Mouse (Mus musculus) CD4-positive helper T cell, adult 2 months (primary cell): ENCODE results near the gene Uggt1.

Experiments used
- DNase-seq: peaks from one replicate; pipeline ENCODE4 v3.0.0-alpha.2; 2012; ENCODE audit warnings: low read depth, missing footprints, low spot score

Uggt1 gene

DNA sequence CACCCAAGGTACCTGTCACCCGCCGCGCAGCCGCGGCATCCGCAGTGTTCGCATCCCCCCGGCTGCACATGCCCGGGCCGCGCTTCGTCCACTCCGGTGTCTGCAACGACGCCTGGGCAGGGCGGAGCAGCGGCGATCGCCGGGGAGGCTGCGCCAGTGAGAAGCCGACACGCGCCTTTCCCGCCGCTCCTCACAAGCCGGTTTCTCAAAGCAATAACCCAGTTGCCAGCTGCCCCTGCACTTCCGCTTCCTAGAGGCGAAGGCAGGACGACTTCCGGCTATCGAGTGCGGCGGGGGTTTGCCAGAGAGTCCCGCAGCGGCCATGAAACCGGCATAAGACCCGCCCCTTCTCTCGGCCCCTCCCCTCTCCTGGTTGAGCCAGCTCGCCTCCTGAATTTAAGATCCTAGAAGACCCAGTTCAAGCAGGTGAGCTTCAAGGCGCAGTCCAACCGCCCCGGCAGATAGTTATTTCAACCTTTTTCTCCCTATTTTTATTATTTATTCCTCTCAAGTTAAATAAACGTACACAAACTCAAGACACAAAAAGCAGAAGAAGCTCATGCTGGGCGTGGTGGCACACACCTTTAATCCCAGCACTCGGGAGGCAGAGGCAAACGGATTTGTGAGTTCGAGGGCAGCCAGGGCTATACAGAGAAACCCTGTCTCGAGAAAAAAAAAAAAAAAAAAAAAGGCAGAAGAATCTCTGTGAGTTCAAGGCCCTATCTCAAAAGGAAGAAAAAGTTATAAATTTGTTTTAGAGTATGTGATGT is at the start of gene Uggt1:
TSS of gene Uggt1 (minus strand) at position 663 of the 770 bp plus-strand sequence.
- peak; percentile 91 for DNase-seq

DNA sequence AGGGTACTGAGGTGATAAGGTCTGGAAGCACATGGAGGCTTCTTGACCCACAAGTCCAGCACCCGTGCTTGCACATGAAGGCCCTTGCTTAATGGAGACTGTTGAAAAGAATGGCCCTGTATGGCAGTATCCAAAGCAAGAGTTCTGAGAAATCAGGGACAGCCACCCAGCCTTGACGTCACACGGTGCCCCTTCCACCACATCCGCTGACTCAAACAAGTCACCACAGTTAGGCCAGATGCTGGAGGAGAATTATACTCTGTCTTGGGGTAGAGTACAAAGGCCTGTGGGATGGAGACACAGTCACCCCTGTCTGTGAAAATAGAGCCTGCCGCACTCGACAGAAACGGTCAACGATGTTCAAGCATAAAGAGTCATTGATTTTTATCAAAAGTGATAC is 49.0 kb upstream of the Uggt1 start:
- peak; percentile 86 for DNase-seq

- DNase-seq = peak; percentile 59
These were observed 37.3 kb upstream of the Uggt1 start for GRCm38 (mm10) chr1:36281849-36282248.

- no peak for DNase-seq
These were observed 36.4 kb upstream of the Uggt1 start for GRCm38 (mm10) chr1:36280938-36281337.

DNA sequence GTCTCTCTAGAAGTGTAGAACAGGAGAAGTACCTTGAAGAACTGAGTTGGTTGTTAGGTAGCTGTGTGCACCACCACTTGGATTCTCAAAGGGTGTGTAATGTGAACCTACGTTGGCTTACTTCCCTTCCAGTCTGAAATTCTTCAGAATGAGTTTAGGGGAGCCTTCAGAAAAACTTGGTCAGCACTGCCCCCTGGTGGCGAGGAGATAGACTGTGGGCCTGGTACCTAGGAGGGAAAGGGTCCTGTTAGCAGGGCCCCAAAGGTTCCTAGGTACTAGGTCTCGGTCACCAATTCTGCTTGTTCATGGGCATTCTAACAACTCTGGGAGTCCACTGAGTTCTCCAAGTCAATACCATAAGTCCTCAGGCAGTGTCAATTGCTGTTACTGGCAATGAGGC is 34.7 kb upstream of the Uggt1 start:
- DNase-seq = peak; percentile 85

DNA sequence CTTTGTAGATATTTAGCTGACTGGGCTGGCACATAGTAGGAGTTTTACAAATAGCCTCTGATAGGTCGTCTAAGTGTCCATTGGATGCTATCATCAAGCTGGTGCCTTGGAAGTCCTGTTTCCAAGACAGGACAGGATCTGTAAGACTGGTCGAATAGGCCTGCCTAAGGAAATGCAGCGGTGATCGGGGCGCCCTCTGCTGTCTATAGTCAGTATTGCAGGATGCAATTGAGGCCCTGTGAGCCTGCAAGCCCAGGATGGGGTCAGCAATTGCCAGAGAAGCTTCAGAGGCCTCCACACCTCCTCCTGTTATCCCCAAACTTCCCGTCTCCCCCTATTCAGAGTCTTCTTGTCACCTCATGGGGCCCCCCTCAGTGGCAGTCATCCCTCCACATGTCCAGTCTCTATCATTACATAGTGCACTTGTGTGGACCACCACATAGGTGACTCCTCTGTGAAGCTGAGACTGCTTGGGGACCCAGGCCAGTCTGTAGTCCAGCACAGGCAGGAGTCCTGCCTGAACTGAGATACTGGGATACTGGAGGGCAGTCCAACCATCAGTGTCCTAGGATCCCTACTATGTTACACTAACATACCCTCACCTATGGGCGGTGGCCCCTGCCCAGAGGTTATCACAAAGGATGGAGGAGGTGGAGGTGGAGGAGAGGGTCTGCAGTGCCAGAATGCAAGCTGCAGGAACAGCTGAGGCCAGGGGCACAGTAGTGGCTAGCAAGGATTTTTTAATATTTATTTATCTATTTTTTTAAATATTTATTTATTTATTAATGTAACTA is 32.9 kb upstream of the Uggt1 start:
- peak; percentile 82 for DNase-seq

DNA sequence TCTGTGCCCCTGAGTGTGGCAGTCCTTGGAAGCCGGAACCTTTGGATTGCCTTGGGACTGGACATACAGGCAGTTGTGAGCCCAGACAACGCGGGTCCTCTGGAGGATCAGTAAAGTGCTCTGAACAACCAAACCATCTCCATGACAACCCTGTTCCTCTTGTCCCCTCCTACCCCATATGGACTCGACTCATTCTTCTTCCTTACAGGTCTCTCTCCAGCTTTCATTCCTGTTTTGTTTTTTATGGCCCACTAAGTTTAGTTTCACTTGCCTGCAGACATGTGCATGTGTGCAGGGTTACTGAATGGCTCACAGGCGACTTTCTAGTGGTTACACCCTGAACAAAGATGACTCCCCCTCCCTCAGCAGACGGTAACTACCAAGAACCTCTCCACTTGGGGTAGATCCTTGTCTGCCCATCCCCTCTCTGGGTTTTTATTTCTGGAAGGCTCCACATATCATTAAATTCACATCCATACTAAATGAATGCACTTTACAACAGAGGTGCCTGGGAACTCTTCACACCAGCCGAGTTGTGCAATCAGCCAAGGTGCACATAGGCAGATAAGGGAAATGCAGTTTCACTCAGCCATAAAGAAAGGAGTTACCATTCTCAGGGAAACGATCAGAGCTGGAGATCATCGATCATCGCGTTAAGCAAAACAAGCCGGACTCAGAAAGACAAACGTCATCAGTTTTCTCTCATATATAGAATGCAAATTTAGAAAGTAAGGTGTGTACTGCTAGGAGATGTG is 31.3 kb upstream of the Uggt1 start:
- DNase-seq = peak; percentile 43

GRCm38 (mm10) chr1:36274455-36274854 is 29.9 kb upstream of the Uggt1 start, which contains the start of gene Neurl3:
TSS of gene Neurl3 (minus strand) at chr1:36274679.
- DNase-seq = peak; percentile 71

DNA sequence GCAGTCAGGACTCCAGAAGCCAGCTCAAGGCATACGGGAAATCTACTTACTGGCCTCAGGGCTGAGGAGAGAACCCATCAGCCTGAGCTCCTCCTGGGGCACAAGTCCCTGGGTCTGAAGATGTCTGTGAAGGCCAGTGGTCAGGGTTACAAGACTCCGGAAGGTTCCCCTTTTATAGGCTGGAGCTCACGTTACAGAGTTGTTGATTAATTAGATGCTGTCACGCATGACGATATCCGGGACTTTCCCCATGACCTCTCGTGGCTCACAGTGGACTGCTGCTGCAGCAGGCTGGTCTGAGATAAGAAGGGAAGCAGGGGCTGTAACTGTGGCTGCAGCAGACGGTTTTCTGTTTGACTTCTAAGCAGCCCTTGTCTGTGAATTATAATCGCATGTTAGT is 28.8 kb upstream of the Uggt1 start:
- peak; percentile 85 for DNase-seq

DNA sequence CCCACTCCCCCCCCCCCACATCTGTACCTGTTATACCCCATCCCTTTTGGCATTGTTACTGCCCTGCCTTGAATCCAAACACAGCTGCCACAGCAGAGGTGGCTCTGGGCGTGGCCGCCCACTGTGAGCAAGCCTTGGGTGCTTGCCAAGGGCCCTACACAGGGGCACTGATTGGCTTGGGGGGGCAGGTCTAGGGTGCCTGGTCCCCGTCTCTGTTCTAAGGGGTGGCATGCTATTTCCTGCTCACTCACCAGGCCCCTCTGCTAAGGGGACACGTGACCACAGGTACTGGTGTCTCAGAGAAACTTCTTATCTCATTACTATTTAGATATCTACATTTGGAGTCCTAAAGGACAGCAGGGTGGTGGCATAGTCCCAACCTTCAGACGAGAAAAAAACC is 28.0 kb upstream of the Uggt1 start:
- peak; percentile 77 for DNase-seq

DNA sequence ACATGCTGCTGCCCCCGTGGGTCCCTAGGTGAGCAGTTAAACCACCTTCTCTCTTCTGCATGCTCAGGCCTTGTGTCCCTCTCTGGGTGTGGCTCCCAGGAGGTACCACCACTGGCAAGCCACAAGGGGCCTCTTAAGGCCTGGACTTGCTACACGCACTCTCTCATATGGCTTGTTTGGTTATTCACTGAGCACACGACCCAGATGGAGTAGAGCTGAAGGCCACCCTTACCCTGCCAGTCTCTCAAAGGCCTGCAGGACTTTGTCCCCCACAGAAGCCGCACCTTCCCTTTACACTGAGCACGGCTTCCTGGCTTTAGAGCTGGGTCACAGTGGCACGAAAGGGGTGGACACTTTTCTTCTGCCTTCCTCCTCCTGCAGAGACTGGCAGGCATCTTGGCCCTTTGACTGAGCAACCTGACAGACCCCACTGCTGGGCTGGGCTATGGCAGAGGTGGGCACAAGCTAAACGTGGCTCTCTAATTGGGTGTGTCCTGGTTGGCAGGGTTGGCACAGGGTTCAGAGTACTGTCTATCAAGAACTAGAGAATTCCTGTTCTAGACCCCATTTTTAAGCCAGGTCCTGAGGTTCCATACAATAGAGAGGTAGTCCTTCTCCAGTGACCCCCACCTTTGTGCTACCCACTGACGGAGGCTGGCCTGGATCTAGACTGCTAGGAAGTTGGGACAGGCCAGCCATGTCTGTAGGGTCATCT is 27.2 kb upstream of the Uggt1 start:
- DNase-seq = no peak

- no peak for DNase-seq
These were observed 26.1 kb upstream of the Uggt1 start for GRCm38 (mm10) chr1:36270666-36271065.

GRCm38 (mm10) chr1:36269121-36269795 is 24.7 kb upstream of the Uggt1 start:
- DNase-seq = no peak

DNA sequence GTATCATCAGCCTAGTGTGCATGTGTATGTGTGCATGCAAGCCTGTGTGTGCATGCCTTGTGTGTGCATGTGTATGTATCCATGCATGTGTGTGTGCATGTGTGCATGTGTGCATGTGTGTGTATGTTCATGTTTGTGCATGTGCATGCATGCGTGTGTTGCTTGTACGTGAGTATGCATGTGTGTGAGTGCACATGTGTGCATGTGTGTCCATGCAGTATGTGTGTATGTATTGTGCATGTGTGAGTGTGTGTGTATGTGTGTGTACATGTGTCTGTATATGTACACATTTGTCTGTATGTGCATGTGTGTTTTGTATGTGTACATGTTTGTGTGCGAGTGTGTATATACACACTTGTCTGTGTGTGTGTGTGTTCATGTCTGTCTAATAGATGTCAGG is 23.1 kb upstream of the Uggt1 start:
- DNase-seq = no peak

GRCm38 (mm10) chr1:36266293-36266692 is 21.8 kb upstream of the Uggt1 start:
- peak; percentile 48 for DNase-seq

DNA sequence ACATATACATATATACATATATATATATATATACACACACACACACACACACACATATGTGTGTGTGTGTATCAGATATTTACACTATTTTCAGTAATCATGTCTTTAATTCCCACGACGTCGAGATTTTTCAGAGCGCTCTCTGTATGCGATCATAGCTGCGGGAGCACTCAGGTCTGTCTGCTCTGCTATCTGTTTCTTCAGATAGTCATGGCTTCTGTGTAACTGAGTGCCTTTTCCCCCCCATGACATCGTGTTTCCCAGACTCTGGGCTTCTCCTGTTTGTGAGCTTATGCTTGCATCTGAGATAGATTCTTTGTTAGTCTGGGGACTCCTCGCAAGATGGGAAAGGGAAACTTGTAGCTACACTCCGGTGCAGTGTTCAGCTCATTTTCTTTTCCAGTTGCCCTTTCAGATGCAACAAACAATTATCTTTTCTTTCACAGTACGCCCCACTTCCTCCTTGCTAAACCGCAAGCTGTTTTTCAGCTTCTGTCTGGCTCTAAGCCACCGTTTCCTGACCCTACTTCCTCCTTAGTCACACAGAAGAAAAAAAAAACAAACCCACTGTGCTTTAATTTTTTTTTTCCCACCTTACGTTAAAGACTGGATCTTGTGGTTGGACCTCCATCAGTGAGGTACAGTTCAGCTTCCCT is 19.4 kb upstream of the Uggt1 start:
- DNase-seq = peak; percentile 93

GRCm38 (mm10) chr1:36261708-36262504 is 17.4 kb upstream of the Uggt1 start:
- DNase-seq = peak; percentile 70

- DNase-seq = peak; percentile 69
These were observed 15.9 kb upstream of the Uggt1 start for GRCm38 (mm10) chr1:36260418-36260817.

GRCm38 (mm10) chr1:36259281-36259680 is 14.8 kb upstream of the Uggt1 start:
- DNase-seq = no peak
